Mouse (Mus musculus) heart, postnatal 36 days (tissue): ENCODE data around the gene Abcc6. TPM values are rescaled to one million over a fixed set of nuclear protein-coding genes. Genes with fewer than 3 reads are reported as not detected.

Experiments
- total RNA-seq, 2 experiments: library from RNA; stranded (reverse); gene quantifications; 2 replicates each; pipeline ENCODE4 v1.2.3; 2021

Abcc6 gene
- total RNA-seq, 2 experiments from 2014 or later = not detected

Other genes starting within 250 kb of the Abcc6 start
- under 1 TPM; 0.14 TPM for gene Lmtk3, start 246.6 kb downstream of the Abcc6 start, total RNA-seq
- gene Sult2b1, start 245.6 kb downstream of the Abcc6 start, total RNA-seq = not detected
- 10 to 100 TPM; 67.2 to 73.0 TPM for gene Cyth2, start 215.7 kb downstream of the Abcc6 start, total RNA-seq
- under 1 TPM; 0.67 to 0.98 TPM for gene Kcnj14, start 205.5 kb downstream of the Abcc6 start, total RNA-seq
- 10 to 100 TPM; 11.5 to 11.6 TPM for gene Grwd1, start 199.4 kb downstream of the Abcc6 start, total RNA-seq
- 100 to 1,000 TPM; 118 TPM for gene Kdelr1, start 157.5 kb downstream of the Abcc6 start, total RNA-seq
- gene Grin2d, start 151.9 kb downstream of the Abcc6 start, total RNA-seq = under 1 TPM; 0.38 to 0.44 TPM
- gene Syngr4, start 133.6 kb downstream of the Abcc6 start, total RNA-seq = not detected
- 100 to 1,000 TPM; 115 to 120 TPM for gene Tmem143, start 133.4 kb downstream of the Abcc6 start, total RNA-seq
- 10 to 100 TPM; 20.8 to 26.8 TPM for gene Emp3, start 108.9 kb downstream of the Abcc6 start, total RNA-seq
- 1 to 10 TPM in 1 of 2 experiments, under 1 TPM in 1; 0.98 to 1.1 TPM for gene Ccdc114, start 106.2 kb downstream of the Abcc6 start, total RNA-seq
- gene Nomo1, start 3.4 kb upstream of the Abcc6 start, total RNA-seq = 10 to 100 TPM; 83.4 to 86.4 TPM
- gene Kcnj11, start 70.5 kb upstream of the Abcc6 start, total RNA-seq = 10 to 100 TPM; 98.3 to 99.6 TPM
- 10 to 100 TPM; 47.4 to 53.7 TPM for gene Abcc8, start 149.7 kb upstream of the Abcc6 start, total RNA-seq
- 1 to 10 TPM; 5.8 to 7.4 TPM for gene Ush1c, start 208.2 kb upstream of the Abcc6 start, total RNA-seq
- under 1 TPM in 1 of 2 experiments, not detected in 1; 0.06 TPM for gene Otog, start 210.7 kb upstream of the Abcc6 start, total RNA-seq